Mouse (Mus musculus) limb, embryonic 11.5 days (tissue): ENCODE measurements at regions not wholly inside any gene's neighbourhood (a gene's known extent, or its start where the extent isn't known, plus 50 kb on each side); places are given as distances from the start of the nearest gene placed in this dataset.

Experiments used
- ATAC-seq: fragments of 200-750 bp; cut with Nextera tagmentation; 2 replicates; pipeline ENCODE4 v1.8.0; 2017; ENCODE audit warnings: low read depth; ENCODE audit not compliant: insufficient number of reproducible peaks, low FRiP score, low TSS enrichment
- DNase-seq: peaks from one replicate; pipeline ENCODE4 v3.0.0-alpha.2; 2015; ENCODE audit warnings: low spot score
- H3K27ac ChIP-seq: fragments of 300-500 bp; sonication (generic); replicated peaks from 2 replicates; pipeline ENCODE4 v1.5.1; 2014; ENCODE audit warnings: low read depth, mild to moderate bottlenecking, low read length
- H3K27me3 ChIP-seq: fragments of 300-500 bp; sonication (generic); 2 replicates; pipeline ENCODE4 v1.6.1; 2014; ENCODE audit warnings: mild to moderate bottlenecking, low read length, mixed read lengths; ENCODE audit not compliant: control insufficient read depth, insufficient read depth
- H3K36me3 ChIP-seq: fragments of 300-500 bp; sonication (generic); 2 replicates; pipeline ENCODE4 v1.6.1; 2014; ENCODE audit warnings: mild to moderate bottlenecking, low read length, moderate library complexity, mixed read lengths; ENCODE audit not compliant: control insufficient read depth, insufficient read depth
- H3K4me1 ChIP-seq: fragments of 300-500 bp; sonication (generic); 2 replicates; pipeline ENCODE4 v1.6.1; 2014; ENCODE audit warnings: low read length, mixed read lengths; ENCODE audit not compliant: control insufficient read depth, insufficient read depth
- H3K4me2 ChIP-seq: fragments of 300-500 bp; sonication (generic); 2 replicates; pipeline ENCODE4 v1.6.1; 2014; ENCODE audit warnings: low read depth, mild to moderate bottlenecking, moderate library complexity; ENCODE audit not compliant: severe bottlenecking
- H3K4me3 ChIP-seq: fragments of 300-500 bp; sonication (generic); 2 replicates; pipeline ENCODE4 v1.5.1; 2014; ENCODE audit warnings: low read depth, low read length
- H3K9ac ChIP-seq: fragments of 300-500 bp; sonication (generic); 2 replicates; pipeline ENCODE4 v1.6.1; 2014; ENCODE audit warnings: mild to moderate bottlenecking, low read length
- H3K9me3 ChIP-seq: fragments of 300-500 bp; sonication (generic); 2 replicates; pipeline ENCODE4 v1.6.1; 2016; ENCODE audit warnings: low read length; ENCODE audit not compliant: control insufficient read depth
- WGBS: fragments of 180-500 bp; shearing (Covaris S2); extraction: QIAGEN DNeasy Blood & Tissue Kit; methylation state at CpG from one replicate; pipeline ENCODE4 v1.1.7; 2014; 5-methylcytosine and 5-hydroxymethylcytosine counted together

DNA sequence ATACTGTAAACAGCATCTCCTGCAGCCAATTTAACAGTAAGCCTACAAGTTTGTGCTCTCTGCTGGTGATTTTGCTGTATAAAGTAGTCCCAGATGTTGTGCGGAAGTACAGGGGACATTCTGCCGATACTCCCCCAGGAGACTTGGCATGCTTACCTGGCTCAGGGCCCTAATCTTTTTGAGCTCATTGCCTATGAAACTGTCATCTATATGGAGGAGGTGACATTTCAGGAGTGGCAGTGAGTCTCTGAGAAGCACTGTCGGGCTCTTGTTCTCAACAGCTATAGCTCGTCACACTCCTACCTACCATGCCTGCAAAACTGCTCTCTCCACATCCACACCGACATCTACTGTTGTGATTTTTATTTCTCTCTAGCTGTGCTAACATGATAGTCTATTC is 439.7 kb downstream of the Matn1 start:
- no peak for ATAC-seq
- no peak overlapping the region for H3K4me3 ChIP-seq
- no peak overlapping the region for H3K27ac ChIP-seq
- no peak overlapping the region for H3K4me2 ChIP-seq
- H3K27me3 ChIP-seq, result no peaks in the 10 kb centered on the region
- DNase-seq, result no peak
- H3K36me3 ChIP-seq, result no peaks in the 10 kb centered on the region
- no peak overlapping the region for H3K9ac ChIP-seq
- peaks cover 6% of the 10 kb centered on the region for H3K4me1 ChIP-seq
- 65% methylated on average over 5 of the region's 5 CpGs for WGBS
- no peaks in the 10 kb centered on the region for H3K9me3 ChIP-seq

DNA sequence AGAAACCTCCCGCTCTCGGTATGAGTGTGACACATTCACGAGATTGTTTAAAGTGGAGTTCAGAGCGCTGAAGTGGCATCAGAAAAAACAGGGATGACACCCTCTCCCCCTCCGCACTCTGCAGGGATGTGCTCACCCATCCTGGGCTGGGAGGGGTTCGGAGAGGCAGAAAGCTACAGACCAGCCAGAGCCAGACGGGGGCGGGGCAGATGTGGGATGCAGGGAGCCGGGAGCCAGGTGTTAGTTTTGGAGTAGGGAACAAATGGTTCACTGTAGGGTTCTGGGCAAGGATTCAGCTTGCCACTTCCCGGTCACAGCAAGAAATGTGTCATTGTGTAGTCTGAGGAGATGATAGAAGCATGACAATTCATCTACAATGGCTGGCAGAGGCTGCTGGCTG is 442.8 kb downstream of the Matn1 start:
- 71% methylated on average over 10 of the region's 10 CpGs for WGBS
- no peak overlapping the region for H3K4me3 ChIP-seq
- peaks cover 12% of the 10 kb centered on the region for H3K4me1 ChIP-seq
- DNase-seq (no peak), ATAC-seq (no peak)
- H3K9ac ChIP-seq, result no peak overlapping the region
- H3K36me3 ChIP-seq, result no peaks in the 10 kb centered on the region
- no peak overlapping the region for H3K27ac ChIP-seq
- H3K27me3 ChIP-seq, result no peaks in the 10 kb centered on the region
- no peaks in the 10 kb centered on the region for H3K9me3 ChIP-seq
- no peak overlapping the region for H3K4me2 ChIP-seq

DNA sequence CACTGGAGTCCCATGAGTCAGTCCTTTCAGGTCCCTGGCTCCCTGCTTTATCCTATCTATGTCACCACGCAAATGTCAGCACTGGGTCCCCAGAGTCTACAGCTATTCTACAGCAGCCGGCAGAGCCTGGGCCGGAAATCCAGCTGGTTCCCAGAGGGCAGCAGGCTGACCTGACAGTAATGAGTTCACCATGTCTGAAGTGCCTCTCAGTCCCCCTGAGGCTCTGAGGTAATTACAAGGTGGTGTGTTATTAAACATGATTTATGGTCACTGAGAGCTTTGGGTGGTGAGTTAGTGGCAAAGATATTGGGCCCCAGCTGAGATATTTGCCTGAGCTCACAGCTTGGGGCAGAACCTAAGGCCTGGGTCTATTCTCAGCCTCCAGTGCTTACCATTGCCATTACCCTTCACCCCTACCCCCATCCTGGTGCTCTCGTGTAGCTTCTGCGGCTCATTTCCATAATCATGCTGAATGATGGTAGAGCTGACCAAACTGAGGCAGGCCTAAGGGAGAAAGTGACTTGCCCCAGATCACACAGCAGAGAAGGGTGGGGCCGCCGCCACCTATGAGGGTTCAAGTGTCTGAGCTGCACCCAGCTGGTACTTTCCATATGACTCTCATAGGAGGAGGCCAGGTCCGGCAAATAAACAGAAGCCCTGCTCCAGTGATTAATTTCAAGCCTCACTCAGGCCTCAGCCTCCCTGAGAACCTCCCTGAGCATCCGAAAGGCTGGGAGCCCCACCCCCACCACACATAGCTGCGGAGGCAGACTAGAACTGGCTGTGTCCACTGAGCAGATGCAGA is 446.8 kb downstream of the Ptpru start:
- Histone ChIP-seq H3K4me1 (peaks cover 22% of the 10 kb centered on the region), H3K4me3 (no peak overlapping the region), H3K9ac (no peak overlapping the region), H3K27ac (no peak overlapping the region), H3K4me2 (no peak overlapping the region), H3K9me3 (no peaks in the 10 kb centered on the region), H3K36me3 (no peaks in the 10 kb centered on the region), H3K27me3 (peaks cover under 1% of the 10 kb centered on the region; the same call in 1 of the 2 replicates)
- 12% methylated on average over 10 of the region's 10 CpGs for WGBS
- DNase-seq, result peak; percentile 83
- peak; percentile 77 for ATAC-seq

DNA sequence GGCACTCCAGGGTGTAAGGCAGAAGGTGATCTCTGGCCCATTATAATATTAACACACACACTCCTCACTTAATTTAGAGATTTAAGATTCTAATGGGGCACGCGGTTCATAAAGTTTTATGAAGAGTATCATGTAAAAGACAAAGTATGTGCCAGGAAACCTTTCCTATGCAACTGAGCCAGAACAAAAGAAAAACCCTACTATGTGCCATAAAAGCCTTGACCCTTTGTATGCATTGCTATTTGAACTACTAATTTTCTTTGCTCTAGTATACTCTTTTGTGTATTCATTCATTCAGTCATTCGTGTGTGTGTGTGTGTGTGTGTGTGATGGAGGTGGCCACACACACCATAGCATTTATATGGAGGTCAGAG is 446.2 kb downstream of the Ptpru start:
- no peaks in the 10 kb centered on the region for H3K36me3 ChIP-seq
- H3K9me3 ChIP-seq, result no peaks in the 10 kb centered on the region
- no peak for DNase-seq
- no peak overlapping the region for H3K4me2 ChIP-seq
- H3K4me1 ChIP-seq, result peaks cover 22% of the 10 kb centered on the region
- no peak for ATAC-seq
- no peak overlapping the region for H3K27ac ChIP-seq
- WGBS, result 68% methylated on average over 3 of the region's 3 CpGs
- no peak overlapping the region for H3K9ac ChIP-seq
- no peak overlapping the region for H3K4me3 ChIP-seq
- H3K27me3 ChIP-seq, result peaks cover 2% of the 10 kb centered on the region; the same call in 1 of the 2 replicates

DNA sequence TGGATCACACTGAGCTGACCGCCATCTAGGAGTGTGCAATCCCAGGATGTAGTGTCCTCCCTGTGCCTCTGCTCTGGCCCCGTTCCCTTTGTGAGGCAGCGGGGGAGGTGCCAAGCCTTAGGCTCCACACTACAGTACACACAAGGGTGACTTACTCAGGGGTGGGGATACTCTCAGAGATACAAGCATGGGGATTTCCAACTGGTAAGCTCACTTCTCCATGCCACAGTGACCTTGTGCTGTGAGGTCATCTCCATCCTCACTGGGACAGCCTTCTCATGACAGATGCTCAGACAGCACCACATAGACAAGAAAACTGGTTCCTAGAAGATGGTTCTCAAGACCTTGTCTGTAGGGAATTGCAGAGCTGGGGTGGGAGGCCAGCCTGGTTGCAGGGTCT is 445.6 kb downstream of the Ptpru start:
- no peaks in the 10 kb centered on the region for H3K9me3 ChIP-seq
- WGBS, result 67% methylated on average over 3 of the region's 3 CpGs
- H3K4me2 ChIP-seq, result no peak overlapping the region
- H3K4me1 ChIP-seq, result peaks cover 22% of the 10 kb centered on the region
- no peak for ATAC-seq
- no peaks in the 10 kb centered on the region for H3K36me3 ChIP-seq
- H3K4me3 ChIP-seq, result no peak overlapping the region
- H3K27me3 ChIP-seq, result peaks cover 2% of the 10 kb centered on the region; the same call in 1 of the 2 replicates
- DNase-seq, result no peak
- no peak overlapping the region for H3K9ac ChIP-seq
- no peak overlapping the region for H3K27ac ChIP-seq

DNA sequence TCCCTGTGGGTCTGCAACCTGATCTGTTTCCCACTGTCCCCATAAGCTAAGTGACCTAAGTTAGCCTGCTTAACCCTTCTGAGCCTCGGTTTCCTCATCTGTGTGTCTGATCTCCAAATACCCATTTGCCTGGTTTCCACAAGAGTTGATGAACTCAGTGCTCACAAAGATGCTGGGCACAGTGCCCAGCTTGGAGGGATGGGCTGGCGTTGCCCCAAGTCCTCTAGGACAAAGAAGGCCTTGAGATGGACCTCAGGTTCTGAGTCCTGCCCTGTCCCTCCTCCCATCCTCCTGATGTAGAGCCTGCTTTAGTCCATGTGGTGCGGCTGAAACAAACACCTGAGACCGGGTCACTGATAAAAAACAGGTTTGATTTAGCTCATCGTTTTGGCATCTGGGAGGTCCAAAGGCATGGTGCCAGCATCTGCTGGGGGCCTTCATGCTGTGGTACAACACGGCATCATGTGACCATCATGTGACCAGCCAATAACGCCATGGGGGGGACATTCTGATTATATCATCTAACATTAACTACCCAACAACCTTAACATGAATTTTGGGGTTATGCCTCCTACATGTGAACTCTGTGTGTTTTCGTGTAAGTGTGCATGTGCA is 441.8 kb downstream of the Ptpru start:
- H3K27ac ChIP-seq, result no peak overlapping the region
- ATAC-seq (no peak), DNase-seq (no peak)
- H3K36me3 ChIP-seq, result no peaks in the 10 kb centered on the region
- no peak overlapping the region for H3K4me3 ChIP-seq
- H3K4me1 ChIP-seq, result peaks cover 17% of the 10 kb centered on the region; the same call in 1 of the 2 replicates
- no peaks in the 10 kb centered on the region for H3K9me3 ChIP-seq
- WGBS, result 86% methylated on average over 8 of the region's 8 CpGs
- no peak overlapping the region for H3K4me2 ChIP-seq
- H3K9ac ChIP-seq, result no peak overlapping the region
- H3K27me3 ChIP-seq, result peaks cover 2% of the 10 kb centered on the region; the same call in 1 of the 2 replicates

DNA sequence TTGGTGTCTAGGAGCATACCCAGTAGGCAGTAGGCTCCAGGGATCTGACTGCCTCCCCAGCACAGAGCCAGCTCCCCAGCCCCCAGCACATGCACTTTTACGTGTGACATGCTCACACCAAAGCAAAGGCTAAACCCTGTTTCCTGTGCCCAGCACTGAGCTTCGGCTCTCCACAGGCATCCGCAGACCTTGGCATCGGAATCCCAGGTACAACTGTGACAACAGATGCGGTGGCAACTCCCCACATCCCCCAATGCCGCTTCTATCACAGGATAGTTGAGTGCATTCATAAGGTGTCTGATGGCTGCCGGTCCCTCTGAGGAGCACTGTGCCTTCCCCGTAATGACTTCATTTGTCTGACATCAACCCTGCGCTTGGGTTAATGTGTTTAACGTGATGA is 440.9 kb downstream of the Ptpru start:
- Histone ChIP-seq H3K27me3 (peaks cover 2% of the 10 kb centered on the region; the same call in 1 of the 2 replicates), H3K36me3 (no peaks in the 10 kb centered on the region), H3K4me3 (no peak overlapping the region), H3K4me1 (peaks cover 16% of the 10 kb centered on the region; the same call in 1 of the 2 replicates), H3K9ac (no peak overlapping the region), H3K9me3 (no peaks in the 10 kb centered on the region), H3K27ac (no peak overlapping the region), H3K4me2 (no peak overlapping the region)
- DNase-seq (no peak), ATAC-seq (no peak)
- WGBS, result 86% methylated on average over 10 of the region's 10 CpGs

DNA sequence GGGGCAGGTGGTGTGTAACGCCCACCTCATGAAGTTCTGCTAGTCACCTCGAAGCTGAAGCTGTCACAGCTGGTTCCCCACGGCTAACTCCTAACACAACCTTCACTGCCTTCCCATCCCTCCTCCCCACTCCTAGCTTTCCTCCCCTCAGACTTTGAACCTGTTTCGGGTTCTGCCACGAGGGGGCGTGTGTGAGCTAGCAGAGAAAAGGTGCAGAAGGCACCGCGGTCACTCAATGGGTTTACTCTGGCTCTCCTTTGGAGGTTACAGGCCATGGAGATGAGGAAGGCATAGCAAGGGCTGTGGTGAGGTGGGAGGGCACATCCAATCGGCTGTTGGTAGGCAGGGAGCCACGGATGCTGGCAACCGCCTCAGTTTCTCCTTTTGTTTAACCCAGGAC is 437.3 kb downstream of the Ptpru start:
- no peak for ATAC-seq

More for the DNA sequence above, 437.3 kb downstream of the Ptpru start:
- 20% methylated on average over 11 of the region's 11 CpGs for WGBS
- no peak overlapping the region for H3K27ac ChIP-seq
- no peak overlapping the region for H3K4me2 ChIP-seq
- H3K27me3 ChIP-seq, result peaks cover 9% of the 10 kb centered on the region; the same call in 1 of the 2 replicates
- H3K9ac ChIP-seq, result no peak overlapping the region
- peak; percentile 80 for DNase-seq
- H3K4me1 ChIP-seq, result peaks cover 9% of the 10 kb centered on the region
- H3K36me3 ChIP-seq, result no peaks in the 10 kb centered on the region
- H3K9me3 ChIP-seq, result no peaks in the 10 kb centered on the region
- H3K4me3 ChIP-seq, result no peak overlapping the region
